ENCODE assay signal across 19 mouse cellular contexts in the genomic region with DNA sequence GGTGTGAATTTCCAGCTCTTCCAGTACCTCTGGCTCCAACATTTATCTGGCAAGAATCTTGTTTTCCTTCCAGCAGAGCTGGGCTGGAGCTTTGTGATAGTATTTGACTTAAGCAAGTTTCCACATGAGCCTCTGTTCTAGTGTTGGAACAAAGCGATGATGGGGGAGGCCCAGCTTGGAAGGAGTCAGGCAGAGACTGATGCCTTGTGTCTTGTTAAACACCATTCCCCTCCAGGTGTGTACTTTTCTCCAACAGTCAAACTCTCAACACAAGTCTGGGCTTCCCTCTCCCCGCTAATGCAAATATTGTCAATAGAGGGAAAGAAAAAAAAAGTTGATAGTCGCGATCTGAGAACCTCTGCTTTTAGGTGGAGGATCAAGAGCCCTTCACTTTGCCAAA.
DNase-seq lines count a peak whose midpoint lies in the region; ATAC-seq and TF ChIP-seq lines count a peak whose summit lies in the region.
"Had no signal": no experiment of that assay in that cellular context is flagged by ENCODE, and none has a peak within 500 bp of the region (broad histone marks: within the 10 kb centered on the region; RNA-seq: fewer than 3 reads in every experiment).

No protein-coding gene starts in this region.

- peak; percentile 22 for DNase-seq in gastrocnemius, adult 2 months
- no peak for DNase-seq in gastrocnemius, postnatal 10 days
- DNase-seq in liver, adult 2 months (ENCODE audit: extremely low read depth, low read depth, low spot score), result peak; percentile 31
- no peak for DNase-seq in liver, postnatal 0 days
- peak; percentile 92 for DNase-seq in fat pad, adult 2 months (ENCODE audit: extremely low read depth, low read depth, low spot score)
- DNase-seq in embryo, embryonic 10.5 days (ENCODE audit: low spot score), result no peak
- DNase-seq: adrenal gland, adult 8-10 months; cerebellum, adult 11 months; cerebellum, postnatal 25 days; layer of hippocampus, postnatal 36 days; midbrain, embryonic 14.5 days; right cerebral cortex, adult 18-20 months; thymus, postnatal 14 days had no signal

- no peaks in the 10 kb centered on the region for H3K36me3 ChIP-seq in liver, adult 2 months (ENCODE audit: control insufficient read depth, insufficient read depth, low read length)
- no peaks in the 10 kb centered on the region for H3K36me3 ChIP-seq in liver, postnatal 0 days (replicated peaks; ENCODE audit: insufficient read depth, low read length)
- no peaks in the 10 kb centered on the region for H3K36me3 ChIP-seq in stomach, embryonic 15.5 days
- H3K36me3 ChIP-seq: heart, embryonic 12.5 days; hindbrain, embryonic 15.5 days; liver, embryonic 12.5 days had no signal

- no peaks in the 10 kb centered on the region for H3K9me3 ChIP-seq in liver, postnatal 0 days (ENCODE audit: low read length)
- H3K9me3 ChIP-seq in stomach, embryonic 15.5 days, result no peaks in the 10 kb centered on the region
- H3K9me3 ChIP-seq: heart, embryonic 12.5 days; hindbrain, embryonic 15.5 days; liver, embryonic 12.5 days had no signal

- TF ChIP-seq EP300 in liver, postnatal 0 days (IDR thresholded peaks at IDR 0.05; ENCODE audit: low read depth), result no peak

- peaks cover 2% of the 10 kb centered on the region; the same call in 1 of the 2 replicates for H3K4me1 ChIP-seq in liver, adult 2 months (ENCODE audit: control insufficient read depth, insufficient read depth, low read length)
- 0 out of 2 replicates have a peak, but pooled peaks cover 3% of the 10 kb centered on the region for H3K4me1 ChIP-seq in liver, postnatal 0 days (ENCODE audit: insufficient read depth)
- no peaks in the 10 kb centered on the region for H3K4me1 ChIP-seq in stomach, embryonic 15.5 days
- H3K4me1 ChIP-seq: heart, embryonic 12.5 days; hindbrain, embryonic 15.5 days; liver, embryonic 12.5 days had no signal

- peak overlapping the region; percentile 24; the same call in 1 of the 2 replicates for H3K27ac ChIP-seq in gastrocnemius, adult 2 months
- H3K27ac ChIP-seq in liver, adult 2 months (replicated peaks; ENCODE audit: insufficient read depth, low read depth, low read length), result no peak overlapping the region
- no peak overlapping the region for H3K27ac ChIP-seq in liver, postnatal 0 days (ENCODE audit: low read depth)
- peak overlapping the region; percentile 16; the same call in 1 of the 2 replicates for H3K27ac ChIP-seq in stomach, embryonic 15.5 days
- H3K27ac ChIP-seq: hindbrain, embryonic 15.5 days; liver, embryonic 12.5 days had no signal

- no peak for ATAC-seq in liver, postnatal 0 days
- peak; percentile 78 for ATAC-seq in stomach, embryonic 15.5 days (ENCODE audit: insufficient read depth, low FRiP score, low read depth)
- ATAC-seq: intestine, embryonic 16.5 days; liver, embryonic 12.5 days had no signal

- no peak overlapping the region for H3K4me2 ChIP-seq in liver, postnatal 0 days (ENCODE audit: low read depth, low read length)
- H3K4me2 ChIP-seq in stomach, embryonic 15.5 days, result no peak overlapping the region
- H3K4me2 ChIP-seq: heart, embryonic 12.5 days; hindbrain, embryonic 15.5 days; liver, embryonic 12.5 days had no signal

- TF ChIP-seq POLR2A in liver, adult 2 months (IDR thresholded peaks at IDR 0.05; ENCODE audit: extremely low read depth, insufficient read depth, low read length), result no peak

- peaks cover 2% of the 10 kb centered on the region; the same call in 1 of the 2 replicates for H3K27me3 ChIP-seq in liver, adult 2 months (ENCODE audit: control insufficient read depth, insufficient read depth, low read length)
- H3K27me3 ChIP-seq in liver, postnatal 0 days (ENCODE audit: insufficient read depth, low read length), result no peaks in the 10 kb centered on the region
- H3K27me3 ChIP-seq in stomach, embryonic 15.5 days (replicated peaks), result no peaks in the 10 kb centered on the region
- H3K27me3 ChIP-seq: CH12.LX; heart, embryonic 12.5 days; hindbrain, embryonic 15.5 days; liver, embryonic 12.5 days had no signal

- no peak overlapping the region for H3K4me3 ChIP-seq in gastrocnemius, adult 2 months
- no peak overlapping the region for H3K4me3 ChIP-seq in liver, adult 2 months (ENCODE audit: insufficient read depth, low read depth, low read length)
- H3K4me3 ChIP-seq in liver, postnatal 0 days (ENCODE audit: low read depth, low read length), result no peak overlapping the region
- H3K4me3 ChIP-seq in stomach, embryonic 15.5 days (replicated peaks), result no peak overlapping the region
- H3K4me3 ChIP-seq: heart, embryonic 12.5 days; hindbrain, embryonic 15.5 days; liver, embryonic 12.5 days had no signal

- intact Hi-C loops in gastrocnemius, adult 2 months (cut with DNase I), result no loop called here

- WGBS in liver, adult 2 months, result 28% methylated on average over 4 of the region's 4 CpGs
- WGBS in liver, postnatal 0 days (ENCODE audit: insufficient replicate concordance), result 50% methylated on average over 4 of the region's 4 CpGs
- WGBS in stomach, embryonic 15.5 days, result 63% methylated on average over 4 of the region's 4 CpGs

- H3K9ac ChIP-seq in liver, adult 2 months (ENCODE audit: low read depth, low read length), result no peak overlapping the region
- H3K9ac ChIP-seq in liver, postnatal 0 days (replicated peaks), result no peak overlapping the region
- no peak overlapping the region for H3K9ac ChIP-seq in stomach, embryonic 15.5 days
- H3K9ac ChIP-seq: heart, embryonic 12.5 days; hindbrain, embryonic 15.5 days; liver, embryonic 12.5 days had no signal

- TF ChIP-seq CTCF in gastrocnemius, adult 2 months (IDR thresholded peaks at IDR 0.05), result no peak
- TF ChIP-seq CTCF in liver, adult 2 months (IDR thresholded peaks at IDR 0.05; ENCODE audit: low read depth, low read length), result no peak
- TF ChIP-seq CTCF in liver, postnatal 0 days (IDR thresholded peaks at IDR 0.05; ENCODE audit: low read depth), result no peak

- H3K79me2 ChIP-seq in liver, adult 2 months (ENCODE audit: control insufficient read depth, insufficient read depth, low read length), result no peaks in the 10 kb centered on the region

Comparison
In these comparisons a context has a peak if more than half of its experiments do, and no peak if none do; other contexts are left out.
1. DNase-seq: peak in gastrocnemius, adult 2 months (single experiment), liver, adult 2 months (single experiment) and fat pad, adult 2 months (single experiment); none in gastrocnemius, postnatal 10 days (single experiment), liver, postnatal 0 days (single experiment) and embryo, embryonic 10.5 days (single experiment).
2. H3K27ac ChIP-seq: peak in gastrocnemius, adult 2 months (single experiment) and stomach, embryonic 15.5 days (single experiment); none in liver, adult 2 months (single experiment) and liver, postnatal 0 days (single experiment).